Mouse (Mus musculus) intestine, postnatal 0 days (tissue): ENCODE results near the gene Nup93. TPM values are rescaled to one million over a fixed set of nuclear protein-coding genes. Genes with fewer than 3 reads are reported as not detected.

Source experiments
- ATAC-seq: fragments of 200-750 bp; cut with Nextera tagmentation; 2 replicates; pipeline ENCODE4 v1.8.0; 2017; ENCODE audit warnings: mild to moderate bottlenecking, moderate TSS enrichment, moderate library complexity
- H3K27ac ChIP-seq: fragments of 300-500 bp; sonication (generic); 2 replicates; pipeline ENCODE4 v1.5.1; 2014; ENCODE audit warnings: mild to moderate bottlenecking, low read depth, low read length, moderate library complexity
- H3K27me3 ChIP-seq: fragments of 300-500 bp; sonication (generic); replicated peaks from 2 replicates; pipeline ENCODE4 v1.6.1; 2014; ENCODE audit warnings: low read length, mixed read lengths; ENCODE audit not compliant: control insufficient read depth, insufficient read depth
- H3K36me3 ChIP-seq: fragments of 300-500 bp; sonication (generic); 2 replicates; pipeline ENCODE4 v1.6.1; 2014; ENCODE audit warnings: mild to moderate bottlenecking, moderate library complexity; ENCODE audit not compliant: control insufficient read depth, insufficient read depth
- H3K4me1 ChIP-seq: fragments of 300-500 bp; sonication (generic); replicated peaks from 2 replicates; pipeline ENCODE4 v1.6.1; 2014; ENCODE audit warnings: antibody characterized with exemption, low read length, mixed read lengths; ENCODE audit not compliant: control insufficient read depth, insufficient read depth
- H3K4me2 ChIP-seq: fragments of 300-500 bp; sonication (generic); replicated peaks from 2 replicates; pipeline ENCODE4 v1.6.1; 2014; ENCODE audit warnings: low read depth, mild to moderate bottlenecking, moderate library complexity
- H3K4me3 ChIP-seq: fragments of 300-500 bp; sonication (generic); 2 replicates; pipeline ENCODE4 v1.5.1; 2014; ENCODE audit warnings: low read depth, low read length
- H3K9ac ChIP-seq: fragments of 300-500 bp; sonication (generic); 2 replicates; pipeline ENCODE4 v1.6.1; 2014; ENCODE audit warnings: mild to moderate bottlenecking, low read depth, low read length
- H3K9me3 ChIP-seq: fragments of 300-500 bp; sonication (generic); 2 replicates; pipeline ENCODE4 v1.6.1; 2016; ENCODE audit warnings: mixed run types; ENCODE audit not compliant: control insufficient read depth
- CTCF ChIP-seq: sonication (generic); IDR thresholded peaks from 2 replicates; pipeline ENCODE4 v1.5.1; 2016; ENCODE audit warnings: low read depth, mild to moderate bottlenecking, control low read depth, antibody characterized with exemption, moderate library complexity
- WGBS: fragments of 180-500 bp; shearing (Covaris S2); extraction: QIAGEN DNeasy Blood & Tissue Kit; methylation state at CpG from one replicate; pipeline ENCODE4 v1.1.7; 2014; 5-methylcytosine and 5-hydroxymethylcytosine counted together
- polyA plus RNA-seq: library from polyadenylated mRNA; unstranded; fragments of >200 nt; fragmentation: Nextera tagmentation; extraction: Ambion mirVana; gene quantifications from 2 replicates; pipeline ENCODE4 v1.2.1, GENCODE M21; 2015

The Nup93 gene
- polyA plus RNA-seq, 1 experiment from 2014 or later: 21.9 TPM

DNA sequence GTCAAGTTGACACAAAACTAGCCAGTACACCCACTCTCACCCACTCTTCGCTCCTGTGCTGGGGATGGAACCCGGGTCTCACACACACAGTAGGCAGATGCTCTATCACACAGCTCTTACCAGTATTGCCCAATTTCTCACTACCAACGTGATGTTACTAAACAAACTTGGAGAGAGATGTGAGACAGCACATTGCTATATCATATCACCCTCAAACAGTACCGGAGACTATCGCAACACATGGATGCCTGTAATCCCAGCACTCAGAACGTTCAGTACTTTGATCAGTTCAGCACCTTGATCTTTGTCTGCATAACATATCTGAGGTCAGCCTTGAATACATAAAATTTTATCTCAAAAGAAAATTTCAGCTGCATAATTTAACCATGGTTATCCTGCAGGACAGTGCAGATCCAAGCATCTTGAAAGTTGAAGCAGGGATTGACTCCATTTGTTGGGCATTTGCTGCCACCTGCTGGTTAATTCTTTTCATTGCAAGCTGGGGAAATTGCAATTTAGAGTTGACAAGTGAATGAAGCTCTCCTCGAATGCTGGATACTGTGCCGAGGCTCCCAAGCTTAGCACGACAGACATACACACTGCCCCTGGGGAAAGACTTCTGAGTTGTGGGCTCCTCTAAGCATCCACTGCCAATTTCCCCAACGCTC is 15.0 kb upstream of the Nup93 start:
- Histone ChIP-seq H3K27me3 (no peaks in the 10 kb centered on the region), H3K4me2 (no peak overlapping the region), H3K4me3 (no peak overlapping the region), H3K9me3 (no peaks in the 10 kb centered on the region), H3K36me3 (no peaks in the 10 kb centered on the region), H3K27ac (no peak overlapping the region), H3K9ac (no peak overlapping the region), H3K4me1 (no peaks in the 10 kb centered on the region)
- peak; percentile 85 for TF ChIP-seq CTCF
- peak; percentile 37; the same call in 1 of the 2 replicates for ATAC-seq
- WGBS: 42% methylated on average over 10 of the region's 10 CpGs

DNA sequence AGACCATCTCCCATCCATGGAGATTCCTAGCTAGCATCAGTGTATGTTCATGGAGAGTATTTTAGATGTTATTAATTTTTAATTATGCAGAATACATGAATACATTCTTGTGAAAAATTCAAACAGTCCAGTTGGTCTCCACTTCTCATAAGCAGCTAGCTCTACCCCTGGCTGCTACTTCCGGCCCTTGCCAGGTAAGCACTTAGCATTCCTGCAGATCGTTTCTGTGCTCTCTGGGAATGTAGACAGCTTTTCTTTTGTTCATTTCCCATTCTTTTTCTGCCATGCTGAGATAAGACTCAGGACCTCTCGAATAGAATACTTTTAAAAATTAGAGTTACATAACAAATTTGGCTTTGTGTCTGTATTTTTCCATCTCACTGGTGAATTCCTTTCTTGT is 10.3 kb upstream of the Nup93 start:
- no peak overlapping the region for H3K27ac ChIP-seq
- no peak overlapping the region for H3K4me2 ChIP-seq
- no peaks in the 10 kb centered on the region for H3K36me3 ChIP-seq
- H3K27me3 ChIP-seq: no peaks in the 10 kb centered on the region
- no peaks in the 10 kb centered on the region for H3K4me1 ChIP-seq
- H3K9me3 ChIP-seq: no peaks in the 10 kb centered on the region
- no peak overlapping the region for H3K9ac ChIP-seq
- no peak for ATAC-seq
- TF ChIP-seq CTCF: no peak
- WGBS: 60% methylated on average over 3 of the region's 3 CpGs
- H3K4me3 ChIP-seq: no peak overlapping the region

DNA sequence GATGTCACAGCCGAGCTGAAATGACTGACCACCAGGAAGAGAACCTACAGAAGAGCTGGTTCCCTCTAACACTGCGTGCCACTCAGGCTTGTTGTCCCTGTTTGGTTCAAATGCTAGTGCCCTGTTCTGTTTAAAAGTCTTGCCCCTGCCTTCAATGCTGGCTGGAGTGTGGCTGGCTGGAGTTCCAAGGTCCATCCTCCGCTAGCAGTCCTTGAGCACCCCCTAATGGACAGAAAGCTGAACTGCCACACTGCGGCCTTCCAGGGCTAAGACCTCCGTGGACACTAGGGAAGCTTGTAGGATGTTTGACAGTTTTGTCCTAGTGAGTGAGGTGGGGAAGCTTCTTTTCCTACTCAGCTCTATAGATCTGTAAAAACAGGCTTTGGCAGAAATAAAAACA is 8.6 kb upstream of the Nup93 start:
- Histone ChIP-seq H3K27ac (no peak overlapping the region), H3K4me1 (no peaks in the 10 kb centered on the region), H3K4me2 (no peak overlapping the region), H3K27me3 (no peaks in the 10 kb centered on the region), H3K36me3 (no peaks in the 10 kb centered on the region), H3K9ac (no peak overlapping the region), H3K9me3 (no peaks in the 10 kb centered on the region), H3K4me3 (no peak overlapping the region)
- WGBS: 17% methylated on average over 5 of the region's 5 CpGs
- ATAC-seq: peak; percentile 70
- peak; percentile 98 for TF ChIP-seq CTCF

DNA sequence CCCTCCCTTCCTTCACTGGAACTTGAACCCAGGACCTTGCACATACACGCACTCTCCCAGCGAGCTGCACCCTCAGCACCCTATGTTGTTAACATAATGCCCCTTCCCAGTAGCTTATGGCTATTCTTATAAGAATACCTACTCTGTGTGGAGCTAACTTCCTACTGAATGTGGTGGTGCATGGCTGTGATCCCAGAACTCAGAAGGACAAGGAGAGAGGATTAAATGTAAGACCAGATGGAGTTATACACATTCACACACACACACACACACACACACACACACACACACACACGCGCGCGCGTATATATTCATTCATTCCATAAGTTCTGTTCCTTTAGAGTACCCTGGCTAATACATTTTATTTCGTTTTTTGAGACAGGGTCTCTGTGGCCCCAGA is 8.1 kb upstream of the Nup93 start:
- no peak for ATAC-seq
- Histone ChIP-seq H3K27me3 (no peaks in the 10 kb centered on the region), H3K4me3 (no peak overlapping the region), H3K4me2 (no peak overlapping the region), H3K36me3 (no peaks in the 10 kb centered on the region), H3K9me3 (no peaks in the 10 kb centered on the region), H3K4me1 (no peaks in the 10 kb centered on the region), H3K9ac (no peak overlapping the region), H3K27ac (no peak overlapping the region)
- WGBS: 79% methylated on average over 8 of the region's 8 CpGs
- TF ChIP-seq CTCF: no peak

DNA sequence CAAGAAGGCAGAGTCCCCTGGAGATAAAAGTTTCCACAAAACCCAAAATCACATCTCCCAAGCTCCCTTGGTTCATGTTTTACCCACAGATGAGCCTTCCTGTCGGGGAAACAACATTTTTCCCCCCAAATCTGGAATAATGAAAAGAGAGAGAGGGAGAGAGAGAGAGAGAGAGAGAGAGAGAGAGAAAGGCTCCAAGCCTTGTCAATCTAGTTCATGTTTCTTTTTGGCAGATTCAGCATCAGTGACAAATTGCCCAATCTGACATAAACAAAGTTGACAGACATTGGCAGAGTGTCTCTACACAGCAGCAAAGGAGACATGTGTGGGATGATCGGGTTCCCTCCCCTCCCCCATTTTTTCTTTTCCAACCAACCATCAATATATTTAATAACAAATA is 6.9 kb upstream of the Nup93 start:
- no peaks in the 10 kb centered on the region for H3K9me3 ChIP-seq
- H3K4me3 ChIP-seq: no peak overlapping the region
- 64% methylated on average over 2 of the region's 2 CpGs for WGBS
- no peaks in the 10 kb centered on the region for H3K27me3 ChIP-seq
- no peak overlapping the region for H3K27ac ChIP-seq
- no peaks in the 10 kb centered on the region for H3K36me3 ChIP-seq
- TF ChIP-seq CTCF: no peak
- no peak overlapping the region for H3K4me2 ChIP-seq
- no peaks in the 10 kb centered on the region for H3K4me1 ChIP-seq
- ATAC-seq: no peak
- no peak overlapping the region for H3K9ac ChIP-seq

DNA sequence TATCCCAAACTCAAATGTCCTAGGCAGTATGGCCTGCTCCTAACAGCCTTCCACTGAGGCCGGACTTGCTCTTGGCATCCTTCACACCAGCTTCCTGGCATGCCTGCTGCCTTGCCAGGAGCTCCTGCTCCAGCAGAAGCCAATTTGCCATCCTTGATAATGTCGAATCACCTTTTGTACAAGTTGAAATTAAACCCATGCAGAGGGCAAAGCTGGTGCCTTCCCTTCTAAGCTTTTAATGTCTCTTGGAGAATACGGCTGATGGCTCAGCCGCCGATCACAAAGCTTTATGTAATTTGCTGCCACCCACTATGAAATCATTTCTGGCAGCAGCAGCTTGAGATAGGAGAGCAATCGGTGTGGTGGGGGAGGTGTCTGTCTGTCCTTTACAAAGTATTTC is 4.7 kb upstream of the Nup93 start:
- no peak overlapping the region for H3K27ac ChIP-seq
- ATAC-seq: no peak
- H3K9me3 ChIP-seq: no peaks in the 10 kb centered on the region
- no peaks in the 10 kb centered on the region for H3K4me1 ChIP-seq
- no peak overlapping the region for H3K4me3 ChIP-seq
- WGBS: 82% methylated on average over 6 of the region's 6 CpGs
- TF ChIP-seq CTCF: no peak
- H3K27me3 ChIP-seq: no peaks in the 10 kb centered on the region
- H3K36me3 ChIP-seq: no peaks in the 10 kb centered on the region
- no peak overlapping the region for H3K4me2 ChIP-seq
- no peak overlapping the region for H3K9ac ChIP-seq

DNA sequence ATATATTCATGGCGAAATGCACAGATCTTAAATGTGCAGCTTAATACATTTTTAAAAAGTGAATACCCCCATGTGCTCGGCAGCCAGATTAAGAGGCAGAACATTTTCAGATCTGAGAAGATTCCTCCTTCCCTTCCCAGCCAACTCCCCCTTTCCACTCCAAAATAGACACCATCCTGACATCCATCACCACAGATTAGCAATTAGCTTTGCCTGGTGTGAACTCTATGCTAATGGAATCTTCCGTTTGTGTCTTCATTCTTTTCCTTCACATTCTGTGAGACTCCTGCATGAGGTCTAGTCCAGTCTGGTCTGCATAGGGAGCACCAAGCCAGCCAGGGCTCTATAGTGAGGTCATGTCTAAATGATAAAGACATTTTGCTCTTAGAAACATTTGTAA is 4.1 kb upstream of the Nup93 start:
- WGBS: 71% methylated on average over 3 of the region's 3 CpGs
- no peaks in the 10 kb centered on the region for H3K36me3 ChIP-seq
- H3K27me3 ChIP-seq: no peaks in the 10 kb centered on the region
- H3K4me1 ChIP-seq: 0 out of 2 replicates have a peak, but pooled peaks cover 4% of the 10 kb centered on the region
- TF ChIP-seq CTCF: no peak
- no peaks in the 10 kb centered on the region for H3K9me3 ChIP-seq
- no peak for ATAC-seq
- H3K27ac ChIP-seq: no peak overlapping the region
- H3K4me3 ChIP-seq: no peak overlapping the region
- H3K9ac ChIP-seq: no peak overlapping the region
- no peak overlapping the region for H3K4me2 ChIP-seq
